Mouse (Mus musculus): Measurements from ENCODE around the gene Vmn1r180.
"Not testable (repeated sequence)": the region's sequence is repeated elsewhere in the genome, so short reads cannot be mapped to it uniquely, and the experiment has no call there.

Gene Vmn1r180

DNA sequence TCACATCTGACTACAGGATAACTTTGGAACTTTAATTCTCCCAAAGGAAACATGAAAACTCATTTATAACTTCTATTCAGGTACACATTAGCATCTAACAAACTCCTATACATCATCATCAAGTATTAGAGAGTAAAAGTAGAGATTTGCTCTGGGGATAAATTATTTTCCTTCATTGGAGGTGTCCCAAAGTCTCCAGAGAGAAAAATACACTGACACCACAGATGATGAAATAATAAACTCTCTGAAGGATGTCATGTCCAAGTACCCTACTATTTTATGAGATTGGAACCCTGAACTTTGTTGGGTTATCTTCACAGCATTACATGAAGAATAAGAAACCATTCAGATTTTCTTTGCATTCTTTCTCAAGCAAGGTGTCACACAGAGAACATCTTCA is at the start of gene Vmn1r180:
Gene Vmn1r180 (plus strand): TSS at position 301 of the 400 bp plus-strand sequence.
- no peak for DNase-seq (ENCODE audit: low read depth in 1 of 2, low spot score in 2 of 2)

DNA sequence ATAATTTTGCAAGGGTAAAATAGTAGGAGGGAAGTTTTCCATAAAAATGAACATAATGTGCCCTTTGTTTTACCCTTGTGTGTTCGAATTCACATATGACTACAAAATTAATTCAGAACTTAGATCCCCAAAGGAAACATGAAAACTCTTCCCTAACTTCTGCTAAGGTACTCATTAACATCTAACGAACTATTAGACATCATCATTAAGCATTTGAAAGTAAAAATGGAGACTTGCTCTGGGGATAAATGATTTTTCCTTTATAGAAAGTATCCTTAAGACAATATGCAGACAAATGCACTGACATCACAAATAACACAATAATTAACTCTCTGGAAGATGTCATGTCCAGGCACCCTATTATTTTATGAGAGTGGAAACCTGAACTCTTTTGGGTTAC is 23.8 kb upstream of the Vmn1r180 start, which contains the start of gene Vmn1r179:
Gene Vmn1r179 (plus strand): TSS at position 301 of the 400 bp plus-strand sequence.
- no peak for DNase-seq (ENCODE audit: low read depth in 1 of 2, low spot score in 2 of 2)

DNA sequence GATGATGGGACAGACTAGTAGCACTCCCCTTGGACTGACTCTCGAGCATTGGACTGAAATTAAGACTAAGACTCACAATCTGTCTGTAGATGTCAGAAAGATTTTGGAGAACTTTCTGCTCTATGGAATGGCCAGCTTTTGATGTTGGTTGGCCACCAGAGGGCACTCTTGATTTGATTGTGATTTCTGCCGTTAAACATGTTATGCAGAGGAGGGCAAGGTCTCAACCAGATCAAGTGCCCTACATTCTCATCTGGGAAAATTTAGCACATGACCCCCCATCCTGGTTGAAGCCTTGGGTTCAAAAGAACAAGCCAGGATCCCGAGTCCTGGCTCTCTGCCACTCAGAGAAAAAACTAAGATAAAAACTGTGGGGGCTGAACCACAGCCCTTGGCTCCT is 17.6 kb downstream of the Vmn1r180 start:
- not testable (repeated sequence) for DNase-seq (ENCODE audit: low read depth in 1 of 2, low spot score in 2 of 2)

DNA sequence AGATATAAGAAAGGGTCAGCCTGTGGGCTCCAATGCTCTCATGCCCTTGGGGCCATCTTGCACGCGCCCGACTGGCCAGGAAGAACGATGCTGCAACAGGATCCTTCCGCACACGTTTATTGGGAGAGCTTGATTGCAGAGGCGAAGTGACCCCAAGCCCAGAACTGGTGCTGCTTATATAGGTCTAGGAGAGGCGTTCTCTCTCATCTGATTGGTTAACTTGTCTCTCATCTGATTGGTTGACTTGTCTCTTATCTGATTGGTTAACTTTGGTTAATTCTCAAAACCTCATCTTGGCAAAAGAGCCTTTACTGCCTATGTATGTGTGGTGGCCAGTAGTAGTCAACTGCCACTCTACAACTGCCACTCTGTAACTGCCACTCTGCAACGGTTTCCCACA is 23.9 kb downstream of the Vmn1r180 start, which contains the start of gene Vmn1r181:
Gene Vmn1r181 (plus strand): TSS at position 301 of the 400 bp plus-strand sequence.
- DNase-seq (ENCODE audit: low read depth in 1 of 2, low spot score in 2 of 2) = not testable (repeated sequence)

DNA sequence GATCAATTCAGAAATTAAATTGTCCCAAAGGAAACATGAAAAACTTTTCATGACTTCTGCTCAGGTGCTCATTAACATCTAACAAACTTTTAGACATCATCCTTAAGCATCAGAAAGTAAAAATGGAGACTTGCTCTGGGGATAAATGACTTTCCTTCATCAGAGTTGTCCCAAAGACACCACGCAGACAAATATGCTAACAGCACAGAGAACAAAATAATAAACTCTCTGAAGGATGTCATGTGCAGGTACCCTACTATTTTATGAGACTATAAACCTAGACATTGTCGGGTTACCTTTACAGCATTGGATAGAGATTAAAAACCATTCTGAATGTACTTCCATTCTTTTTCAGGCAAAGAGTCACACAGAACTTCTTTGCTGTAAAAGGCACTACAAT is 51.0 kb downstream of the Vmn1r180 start, which contains the start of gene V1rd19:
Gene V1rd19 (plus strand): TSS at position 301 of the 400 bp plus-strand sequence.
- DNase-seq (ENCODE audit: low read depth in 1 of 2, low spot score in 2 of 2) = no peak
